Mouse (Mus musculus): ENCODE data around the gene Omd.

DNA sequence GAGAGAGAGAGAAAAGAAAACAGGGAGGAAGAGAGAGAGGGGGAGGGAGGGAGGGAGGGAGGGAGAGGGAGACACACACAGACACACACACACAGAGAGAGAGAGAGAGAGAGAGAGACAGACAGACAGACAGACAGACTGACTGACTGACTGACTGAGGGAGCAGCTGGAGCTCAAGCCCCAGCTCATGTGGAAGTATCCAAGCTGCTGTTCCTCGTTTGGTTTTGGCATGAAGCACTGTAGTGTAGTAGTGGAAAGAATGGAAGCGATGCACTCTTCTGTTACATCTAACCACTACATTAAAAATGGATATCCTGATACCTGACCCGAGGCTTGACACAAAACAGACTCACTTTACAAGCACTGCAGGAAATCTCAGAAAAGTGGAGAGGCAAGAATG lies 36.6 kb upstream of the Omd start:
- no peak for TF ChIP-seq CTCF (IDR thresholded peaks at IDR 0.05; ENCODE audit: control insufficient read depth, insufficient read depth, insufficient read length)
- TF ChIP-seq CEBPB (IDR thresholded peaks at IDR 0.05; ENCODE audit: low read depth): no peak
- TF ChIP-seq USF1 (IDR thresholded peaks at IDR 0.05; ENCODE audit: low read depth): no peak
- TF ChIP-seq MAX (IDR thresholded peaks at IDR 0.05): no peak
- no peak for TF ChIP-seq MYOG (IDR thresholded peaks at IDR 0.05; ENCODE audit: control insufficient read depth, extremely low read depth, insufficient read length)
- TF ChIP-seq MYOD1 (IDR thresholded peaks at IDR 0.05; ENCODE audit: control insufficient read depth, insufficient read length, low read depth): no peak
